21 mouse cellular contexts compared by ENCODE assay signal in the genomic region with DNA sequence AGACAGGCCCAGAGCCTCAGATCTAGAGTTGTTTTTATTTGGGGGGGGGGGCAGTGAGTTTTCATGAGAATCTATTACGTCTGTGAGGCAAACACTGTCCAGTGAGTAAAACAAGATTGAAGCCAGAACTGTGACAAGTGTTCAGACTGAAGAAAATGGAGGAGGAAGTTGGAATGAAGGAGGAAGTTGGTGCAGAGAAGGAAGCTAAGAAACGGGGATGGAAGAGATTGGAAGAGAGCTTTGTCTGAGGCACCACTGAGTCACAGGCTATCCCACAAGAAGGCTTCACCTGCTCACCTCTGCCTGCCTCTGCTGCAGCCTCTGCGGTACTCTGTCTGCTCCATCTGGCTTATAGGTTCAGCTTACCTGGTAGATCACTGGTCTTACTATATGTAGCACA.
DNase-seq lines count a peak whose midpoint lies in the region; ATAC-seq and TF ChIP-seq lines count a peak whose summit lies in the region.
"Had no signal": no experiment of that assay in that cellular context is flagged by ENCODE, and none has a peak within 500 bp of the region (broad histone marks: within the 10 kb centered on the region; RNA-seq: fewer than 3 reads in every experiment).

No protein-coding gene starts in this region.

- no peak for TF ChIP-seq EP300 in stomach, postnatal 0 days (optimal IDR thresholded peaks at IDR 0.05)

- DNase-seq in gastrocnemius, adult 2 months, result no peak
- no peak for DNase-seq in gastrocnemius, postnatal 25 days
- no peak for DNase-seq in stomach, postnatal 0 days (ENCODE audit: low spot score)
- DNase-seq: adrenal gland, adult 2 months; adrenal gland, postnatal 25 days; cerebellum, adult 2 months; cerebellum, postnatal 10 days; gastrocnemius, postnatal 14 days; heart, adult 18-20 months; heart, postnatal 14 days had no signal

- 90% methylated on average over 3 of the region's 3 CpGs for WGBS in stomach, embryonic 14.5 days
- 89% methylated on average over 3 of the region's 3 CpGs for WGBS in stomach, postnatal 0 days
- 90% methylated on average over 3 of the region's 3 CpGs for WGBS in forebrain, embryonic 13.5 days
- 94% methylated on average over 3 of the region's 3 CpGs for WGBS in forebrain, embryonic 12.5 days

- H3K27me3 ChIP-seq in stomach, embryonic 14.5 days (ENCODE audit: control insufficient read depth, insufficient read depth, low read length), result no peaks in the 10 kb centered on the region
- no peaks in the 10 kb centered on the region for H3K27me3 ChIP-seq in stomach, postnatal 0 days (ENCODE audit: control insufficient read depth, insufficient read depth, low read length)
- no peaks in the 10 kb centered on the region for H3K27me3 ChIP-seq in forebrain, embryonic 13.5 days
- no peaks in the 10 kb centered on the region for H3K27me3 ChIP-seq in forebrain, embryonic 12.5 days
- H3K27me3 ChIP-seq: heart, embryonic 15.5 days had no signal

- intact Hi-C loops in gastrocnemius, adult 2 months (cut with DNase I), result no loop called here

- peaks cover 24% of the 10 kb centered on the region for H3K4me1 ChIP-seq in stomach, embryonic 14.5 days (ENCODE audit: control insufficient read depth, insufficient read depth, low read length)
- H3K4me1 ChIP-seq in stomach, postnatal 0 days (replicated peaks; ENCODE audit: control insufficient read depth, insufficient read depth), result peaks cover 3% of the 10 kb centered on the region; the same call in 1 of the 2 replicates
- H3K4me1 ChIP-seq in forebrain, embryonic 13.5 days, result peaks cover 14% of the 10 kb centered on the region
- H3K4me1 ChIP-seq in forebrain, embryonic 12.5 days, result peaks cover 15% of the 10 kb centered on the region

- TF ChIP-seq CTCF in gastrocnemius, adult 2 months (IDR thresholded peaks at IDR 0.05), result no peak
- TF ChIP-seq CTCF in stomach, postnatal 0 days (IDR thresholded peaks at IDR 0.05; ENCODE audit: low read depth), result no peak

- H3K27ac ChIP-seq in gastrocnemius, adult 2 months, result peak overlapping the region; percentile 72; the same call in 1 of the 2 replicates
- H3K27ac ChIP-seq in stomach, embryonic 14.5 days (ENCODE audit: low read length), result peak overlapping the region; percentile 90; the same call in 1 of the 2 replicates
- no peak overlapping the region for H3K27ac ChIP-seq in stomach, postnatal 0 days (replicated peaks)
- no peak overlapping the region for H3K27ac ChIP-seq in forebrain, embryonic 13.5 days
- H3K27ac ChIP-seq in forebrain, embryonic 12.5 days, result no peak overlapping the region
- H3K27ac ChIP-seq: hindbrain, embryonic 14.5 days had no signal

- no peak overlapping the region for H3K4me2 ChIP-seq in stomach, embryonic 14.5 days (replicated peaks; ENCODE audit: low read depth, low read length)
- no peak overlapping the region for H3K4me2 ChIP-seq in stomach, postnatal 0 days (replicated peaks; ENCODE audit: low read depth)
- H3K4me2 ChIP-seq in forebrain, embryonic 13.5 days, result no peak overlapping the region
- no peak overlapping the region for H3K4me2 ChIP-seq in forebrain, embryonic 12.5 days
- H3K4me2 ChIP-seq: heart, embryonic 11.5 days; heart, embryonic 15.5 days; hindbrain, embryonic 14.5 days had no signal

- peaks cover 9% of the 10 kb centered on the region; the same call in 1 of the 2 replicates for H3K36me3 ChIP-seq in stomach, embryonic 14.5 days (ENCODE audit: control insufficient read depth, insufficient read depth, low read length)
- H3K36me3 ChIP-seq in stomach, postnatal 0 days (ENCODE audit: control insufficient read depth, insufficient read depth, low read length), result no peaks in the 10 kb centered on the region
- H3K36me3 ChIP-seq in forebrain, embryonic 13.5 days (ENCODE audit: poor library complexity, severe bottlenecking), result peaks cover 30% of the 10 kb centered on the region
- H3K36me3 ChIP-seq in forebrain, embryonic 12.5 days (replicated peaks), result peaks cover 23% of the 10 kb centered on the region; the same call in 1 of the 2 replicates

- H3K9me3 ChIP-seq in stomach, embryonic 14.5 days (ENCODE audit: control insufficient read depth, low read depth, low read length), result no peaks in the 10 kb centered on the region
- no peaks in the 10 kb centered on the region for H3K9me3 ChIP-seq in stomach, postnatal 0 days (ENCODE audit: control insufficient read depth, low read length)
- H3K9me3 ChIP-seq in forebrain, embryonic 13.5 days (replicated peaks), result no peaks in the 10 kb centered on the region
- no peaks in the 10 kb centered on the region for H3K9me3 ChIP-seq in forebrain, embryonic 12.5 days
- H3K9me3 ChIP-seq: forebrain, embryonic 10.5 days; heart, embryonic 15.5 days had no signal

- H3K9ac ChIP-seq in stomach, embryonic 14.5 days (replicated peaks; ENCODE audit: low read depth, low read length), result no peak overlapping the region
- H3K9ac ChIP-seq in stomach, postnatal 0 days (ENCODE audit: low read length), result no peak overlapping the region
- H3K9ac ChIP-seq in forebrain, embryonic 13.5 days, result no peak overlapping the region
- no peak overlapping the region for H3K9ac ChIP-seq in forebrain, embryonic 12.5 days
- H3K9ac ChIP-seq: heart, embryonic 15.5 days; hindbrain, embryonic 14.5 days had no signal

- no peak for ATAC-seq in stomach, embryonic 14.5 days (ENCODE audit: insufficient number of reproducible peaks, insufficient read depth, low FRiP score, low read depth)
- ATAC-seq in stomach, postnatal 0 days (ENCODE audit: low FRiP score, low TSS enrichment), result no peak
- ATAC-seq in granulocyte monocyte progenitor cell, adult 5-6 weeks (replicated peaks; ENCODE audit: poor library complexity, severe bottlenecking), result peak; percentile 31
- ATAC-seq in megakaryocyte, adult 5-6 weeks (ENCODE audit: poor library complexity, severe bottlenecking), result peak; percentile 25; the same call in 1 of the 2 replicates
- ATAC-seq in forebrain, embryonic 13.5 days, result no peak
- ATAC-seq in forebrain, embryonic 12.5 days (ENCODE audit: low FRiP score), result no peak
- ATAC-seq: forebrain, embryonic 16.5 days; intestine, postnatal 0 days had no signal

- H3K4me3 ChIP-seq in gastrocnemius, adult 2 months, result no peak overlapping the region
- H3K4me3 ChIP-seq in stomach, embryonic 14.5 days (ENCODE audit: low read depth, low read length), result no peak overlapping the region
- no peak overlapping the region for H3K4me3 ChIP-seq in stomach, postnatal 0 days (ENCODE audit: low read depth, low read length)
- H3K4me3 ChIP-seq in forebrain, embryonic 13.5 days, result no peak overlapping the region
- H3K4me3 ChIP-seq in forebrain, embryonic 12.5 days (replicated peaks), result no peak overlapping the region
- H3K4me3 ChIP-seq: forebrain, embryonic 10.5 days; heart, embryonic 15.5 days had no signal

Comparison
In these comparisons a context has a peak if more than half of its experiments do, and no peak if none do; other contexts are left out.
1. H3K27ac ChIP-seq: peak in gastrocnemius, adult 2 months (single experiment) and stomach, embryonic 14.5 days (single experiment); none in stomach, postnatal 0 days (single experiment), forebrain, embryonic 13.5 days (single experiment) and forebrain, embryonic 12.5 days (single experiment).
2. ATAC-seq: peak in granulocyte monocyte progenitor cell, adult 5-6 weeks (single experiment) and megakaryocyte, adult 5-6 weeks (single experiment); none in stomach, embryonic 14.5 days (single experiment), stomach, postnatal 0 days (single experiment), forebrain, embryonic 13.5 days (single experiment) and forebrain, embryonic 12.5 days (single experiment).